Mouse (Mus musculus) ZHBTc4 (cell line): ENCODE data around the gene Golga2.

ENCODE experiments used
- DNase-seq: peaks from one replicate; pipeline ENCODE4 v3.0.0-alpha.2; 2011; ENCODE audit warnings: low read depth, low spot score

Golga2 gene

GRCm38 (mm10) chr2:32343351-32343671 lies 56.1 kb downstream of the Golga2 start:
- no peak for DNase-seq

DNA sequence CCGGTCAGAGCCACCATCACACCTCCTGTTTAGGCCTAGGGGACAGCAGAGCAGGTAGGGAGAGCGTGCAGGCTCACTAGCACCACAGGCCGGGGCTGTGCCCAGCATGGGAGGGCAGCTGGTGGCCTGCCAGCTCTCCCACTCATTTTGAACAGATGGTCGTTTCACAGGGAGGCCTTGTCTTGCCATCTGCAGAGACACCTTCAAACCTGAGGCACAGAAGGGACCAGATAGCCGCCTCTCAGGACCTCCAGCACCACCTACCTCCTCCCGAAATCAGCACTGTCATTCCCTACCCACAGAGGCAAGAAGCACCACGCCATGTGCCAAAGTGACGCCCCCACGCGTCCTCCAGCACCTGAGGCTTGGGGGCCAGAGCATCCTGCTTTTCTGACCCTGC lies 56.9 kb downstream of the Golga2 start:
- no peak for DNase-seq

- DNase-seq, result no peak
These were observed 57.6 kb downstream of the Golga2 start for GRCm38 (mm10) chr2:32344598-32345321.

- no peak for DNase-seq
These were observed 59.8 kb downstream of the Golga2 start for GRCm38 (mm10) chr2:32347019-32347418.

DNA sequence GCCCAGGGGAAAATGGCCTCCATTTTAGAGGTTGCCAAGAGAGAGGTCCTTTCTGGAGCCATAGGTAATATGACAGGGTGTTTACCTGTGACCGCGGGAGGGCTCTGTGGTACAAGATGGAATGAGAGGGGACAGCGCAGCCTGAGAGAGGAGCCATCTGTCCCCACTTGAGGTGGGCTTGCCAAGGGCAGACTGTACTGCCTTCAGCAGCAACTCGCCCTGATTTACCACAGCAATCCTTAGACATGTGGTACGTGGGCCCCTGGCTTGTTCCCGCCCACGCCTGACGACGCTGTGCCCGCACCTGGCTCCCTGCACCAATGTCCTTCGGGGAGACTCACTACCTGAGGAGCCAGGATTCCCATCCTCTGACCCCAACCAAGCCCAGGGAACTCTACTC lies 61.1 kb downstream of the Golga2 start:
- no peak for DNase-seq

GRCm38 (mm10) chr2:32349625-32350255 lies 62.6 kb downstream of the Golga2 start:
- no peak for DNase-seq

DNA sequence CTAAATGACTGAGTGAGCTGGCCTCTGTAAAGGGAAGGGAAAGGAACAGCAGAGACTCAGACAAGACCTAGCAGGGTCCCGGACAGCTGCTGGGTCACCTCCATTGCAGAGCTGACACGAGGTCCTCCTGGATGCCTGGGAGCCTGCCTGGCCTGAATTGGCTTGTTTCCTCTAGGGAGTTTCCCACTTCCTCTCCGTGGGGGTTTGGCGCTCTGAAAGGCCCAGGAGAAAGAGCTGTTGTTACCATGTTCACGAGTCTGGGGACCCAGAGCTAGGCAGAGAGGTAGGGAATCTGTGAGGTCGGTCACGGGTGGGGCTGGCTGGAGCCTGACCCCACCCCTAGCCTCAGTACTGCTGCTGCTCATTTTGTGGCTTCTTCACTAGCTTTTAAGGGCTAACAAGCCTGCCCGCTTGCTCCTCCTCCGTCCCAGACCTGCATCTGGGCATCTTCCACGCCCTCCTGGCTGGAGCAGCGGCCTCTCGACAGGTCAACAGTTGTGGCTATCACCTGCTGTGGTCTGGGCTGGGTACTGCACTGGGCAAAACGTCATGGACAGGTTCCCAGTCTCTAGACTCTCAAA lies 63.4 kb downstream of the Golga2 start:
- DNase-seq, result peak; percentile 65

DNA sequence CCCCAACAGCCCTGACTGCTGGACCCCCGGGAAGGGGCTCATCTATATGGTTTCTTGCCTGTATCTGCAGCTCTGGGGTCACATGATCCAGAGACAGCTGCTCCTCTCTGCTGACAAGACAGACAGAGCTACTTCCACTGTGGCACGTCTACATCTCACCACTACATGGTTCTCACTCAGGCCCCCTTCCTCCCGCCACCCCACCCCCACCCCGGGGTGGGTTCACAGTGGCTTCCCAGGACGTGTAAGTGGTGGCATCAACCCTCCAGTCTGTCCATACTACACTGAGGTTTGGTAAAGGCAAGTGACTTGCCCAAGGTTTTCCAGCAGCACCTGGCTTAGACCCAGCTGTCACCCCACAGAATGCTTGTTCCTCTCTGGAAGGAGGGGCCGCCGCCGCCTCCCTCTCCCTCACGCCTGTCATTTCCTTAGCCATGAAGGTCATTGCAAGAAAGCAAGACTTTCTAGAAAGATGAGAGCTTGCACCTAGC lies 64.3 kb downstream of the Golga2 start:
- DNase-seq, result no peak

DNA sequence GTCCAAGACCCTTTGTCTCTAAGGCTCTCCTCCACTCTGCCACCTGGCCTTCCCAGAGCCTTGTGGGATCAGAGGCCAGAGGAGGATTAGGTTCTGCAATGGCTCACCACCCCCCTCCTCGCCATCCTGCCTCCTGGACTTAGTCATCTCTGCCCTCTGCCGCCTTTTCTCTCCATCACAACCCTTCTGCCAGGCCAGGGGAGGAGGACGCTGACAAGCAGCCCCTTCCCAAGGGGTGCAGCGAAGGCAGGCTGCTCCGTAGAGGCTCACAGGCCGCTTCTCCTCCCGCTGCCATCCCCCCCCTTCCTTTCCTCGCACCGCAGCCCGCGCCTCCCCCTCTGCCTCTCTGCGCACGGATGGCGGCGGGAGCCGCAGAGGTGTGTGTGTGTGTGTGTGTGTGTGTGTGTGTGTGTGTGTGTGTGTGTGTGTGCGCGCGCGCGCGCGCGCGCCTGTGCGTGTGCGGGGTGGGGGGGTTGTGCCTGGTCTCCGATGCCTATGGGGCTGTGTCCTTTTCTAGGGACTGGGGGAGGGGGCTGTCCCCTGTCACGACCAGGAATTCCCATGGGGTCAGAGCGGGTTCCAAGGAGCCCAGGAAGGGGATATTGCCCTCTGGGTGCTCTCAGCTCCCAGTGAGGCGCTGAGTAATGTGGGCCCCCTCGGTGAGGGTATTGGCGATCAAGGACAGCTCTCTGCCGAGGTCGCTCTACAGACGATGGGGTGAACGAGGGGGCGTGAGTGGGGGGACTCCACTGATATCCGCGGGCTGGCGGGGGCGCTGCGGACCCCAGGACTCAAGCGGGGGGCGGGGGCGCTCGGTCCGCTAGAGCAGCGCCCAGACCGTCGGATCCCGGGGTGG lies 65.2 kb downstream of the Golga2 start, which contains the start of gene Ciz1:
Gene Ciz1, plus strand, starts transcription at position 177 of the 856 bp plus-strand sequence.
- DNase-seq, result peak; percentile 32

DNA sequence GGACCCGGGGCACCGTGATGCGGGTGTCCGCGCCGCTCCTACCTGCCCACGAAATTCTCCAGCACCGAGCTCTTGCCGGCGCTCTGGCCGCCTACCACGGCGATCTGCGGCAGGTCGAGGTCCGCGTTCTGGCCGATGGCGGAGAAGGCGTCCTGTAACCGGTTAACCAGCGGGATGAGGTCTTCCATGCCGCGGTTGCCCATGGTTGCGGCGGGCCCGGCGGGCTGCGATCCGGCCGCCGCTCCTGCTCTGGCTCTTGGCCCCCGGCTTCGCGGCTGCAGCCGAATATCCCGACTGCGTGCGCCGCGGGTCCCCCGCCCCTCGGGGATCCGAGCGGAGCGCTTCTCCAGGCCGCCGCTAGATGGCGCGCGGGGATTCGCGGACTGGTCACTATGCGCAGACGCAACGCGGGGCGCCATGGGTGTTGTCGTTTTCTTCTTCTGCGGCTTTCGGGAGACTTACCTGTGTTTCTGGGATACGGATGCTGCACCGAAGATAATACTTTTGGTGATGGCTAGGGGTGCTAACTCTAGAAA lies 65.9 kb downstream of the Golga2 start, which contains the start of gene Dnm1:
Gene Dnm1, minus strand, starts transcription at position 332 of the 536 bp plus-strand sequence.
- DNase-seq, result peak; percentile 92

DNA sequence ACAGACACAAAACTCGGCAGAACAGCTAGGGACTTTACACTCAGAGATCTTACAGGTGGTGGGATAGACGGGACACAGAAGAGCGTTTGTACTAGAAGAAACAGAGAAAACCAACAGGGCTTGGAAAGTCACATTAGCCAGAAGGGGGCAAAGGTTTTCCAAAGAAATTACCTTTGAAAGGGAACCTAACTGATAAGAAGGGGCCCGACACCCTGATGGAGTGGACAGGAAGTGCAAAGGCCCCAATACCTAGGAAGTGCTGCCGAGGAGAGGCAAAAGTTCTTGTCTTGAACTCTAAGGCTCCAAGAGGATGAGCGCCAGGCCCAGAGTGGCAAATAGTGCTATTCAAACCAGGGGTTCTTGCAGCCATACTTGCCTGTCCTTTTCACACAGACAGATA lies 66.7 kb downstream of the Golga2 start:
- DNase-seq, result no peak

DNA sequence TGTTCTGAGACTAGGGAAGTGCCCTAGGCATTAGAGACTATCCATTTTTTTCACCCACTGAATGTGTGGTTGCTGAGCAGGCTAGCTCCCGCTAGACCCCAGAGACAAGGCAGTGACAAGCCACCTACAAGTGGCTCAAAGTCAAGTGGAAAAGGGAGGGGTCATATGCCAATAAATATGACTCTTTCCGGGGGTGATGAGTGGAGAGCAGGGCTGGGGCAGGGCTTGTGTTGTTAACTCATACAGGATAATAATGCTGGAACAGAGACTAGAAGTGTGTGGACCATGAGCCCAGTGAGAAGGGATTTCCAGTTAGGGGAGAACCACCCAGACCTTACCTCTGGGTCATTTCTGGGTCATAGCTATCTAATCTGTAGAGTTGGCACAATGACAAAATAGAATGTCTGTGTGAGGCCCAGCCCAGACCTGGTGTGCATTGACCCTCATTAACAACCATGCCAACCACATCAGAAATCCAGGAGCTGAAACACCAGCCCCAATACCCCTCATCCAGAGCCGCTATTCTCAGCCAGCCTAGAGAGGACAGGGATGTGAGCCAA lies 67.2 kb downstream of the Golga2 start:
- no peak for DNase-seq

DNA sequence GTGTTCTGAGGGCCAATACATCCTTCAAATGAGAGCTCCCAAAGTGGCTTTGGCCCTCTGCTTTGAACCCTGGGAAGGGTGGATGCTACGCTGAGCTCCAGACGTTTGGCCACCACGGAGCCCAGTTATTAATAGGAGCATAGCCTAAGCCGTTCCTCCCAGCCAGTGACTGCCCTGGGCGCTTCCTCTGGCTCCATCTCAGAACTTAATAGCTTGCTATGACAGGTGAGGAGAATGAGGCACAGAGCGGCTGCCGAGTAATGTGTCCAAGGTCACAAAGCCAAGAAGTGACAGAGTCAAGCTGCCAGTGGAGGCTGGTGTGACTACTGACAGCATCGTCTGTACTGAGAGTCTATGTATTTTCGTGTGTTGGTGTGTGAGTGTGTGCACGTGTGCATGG lies 69.0 kb downstream of the Golga2 start:
- DNase-seq, result no peak
